ENCODE assay signal across 9 mouse cellular contexts in the genomic region with DNA sequence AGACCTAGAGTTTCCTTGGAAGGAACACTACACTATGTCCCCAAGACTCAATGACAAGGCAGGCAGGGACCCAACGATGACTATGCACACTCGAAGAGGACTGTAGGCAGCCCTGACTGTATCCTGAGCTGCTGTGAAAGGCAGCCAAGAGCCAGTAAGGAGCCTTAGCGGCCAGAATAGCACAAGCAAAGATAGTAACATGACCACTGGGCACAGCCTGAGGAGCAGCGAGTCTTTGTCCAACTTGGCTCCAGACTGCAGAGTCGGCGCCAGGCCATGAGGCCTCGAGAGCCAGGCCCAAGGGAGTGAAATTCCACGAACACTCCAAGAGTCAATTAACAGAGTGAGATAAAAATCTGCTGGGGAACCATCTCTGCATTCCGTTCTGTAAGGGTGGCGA.
DNase-seq lines count a peak whose midpoint lies in the region; ATAC-seq and TF ChIP-seq lines count a peak whose summit lies in the region.
"Had no signal": no experiment of that assay in that cellular context is flagged by ENCODE, and none has a peak within 500 bp of the region (broad histone marks: within the 10 kb centered on the region; RNA-seq: fewer than 3 reads in every experiment).

No protein-coding gene starts in this region.

- H3K27me3 ChIP-seq in stomach, postnatal 0 days (ENCODE audit: control insufficient read depth, insufficient read depth, low read length), result no peaks in the 10 kb centered on the region
- H3K27me3 ChIP-seq in forebrain, postnatal 0 days (ENCODE audit: insufficient read depth, low read length), result no peaks in the 10 kb centered on the region
- H3K27me3 ChIP-seq: liver, embryonic 12.5 days had no signal

- H3K9ac ChIP-seq in stomach, postnatal 0 days (ENCODE audit: low read length), result no peak overlapping the region
- no peak overlapping the region for H3K9ac ChIP-seq in forebrain, postnatal 0 days
- H3K9ac ChIP-seq: liver, embryonic 12.5 days had no signal

- no peaks in the 10 kb centered on the region for H3K36me3 ChIP-seq in stomach, postnatal 0 days (ENCODE audit: control insufficient read depth, insufficient read depth, low read length)
- no peaks in the 10 kb centered on the region for H3K36me3 ChIP-seq in forebrain, postnatal 0 days (ENCODE audit: insufficient read depth)
- H3K36me3 ChIP-seq: embryonic facial prominence, embryonic 10.5 days; liver, embryonic 12.5 days had no signal

- no peaks in the 10 kb centered on the region for H3K4me1 ChIP-seq in stomach, postnatal 0 days (replicated peaks; ENCODE audit: control insufficient read depth, insufficient read depth)
- peaks cover 3% of the 10 kb centered on the region; the same call in 1 of the 2 replicates for H3K4me1 ChIP-seq in forebrain, postnatal 0 days (ENCODE audit: insufficient read depth)

- TF ChIP-seq EP300 in stomach, postnatal 0 days (optimal IDR thresholded peaks at IDR 0.05), result no peak

- 0 out of 2 replicates have a peak overlapping the region, but pooled peaks have one; percentile 35 for H3K27ac ChIP-seq in stomach, postnatal 0 days (replicated peaks)
- no peak overlapping the region for H3K27ac ChIP-seq in forebrain, postnatal 0 days (ENCODE audit: low read depth, low read length)
- H3K27ac ChIP-seq: embryonic facial prominence, embryonic 10.5 days; liver, embryonic 12.5 days had no signal

- 51% methylated on average over 10 of the region's 10 CpGs for WGBS in stomach, postnatal 0 days
- WGBS in forebrain, postnatal 0 days, result 78% methylated on average over 10 of the region's 10 CpGs

- no peaks in the 10 kb centered on the region for H3K9me3 ChIP-seq in stomach, postnatal 0 days (ENCODE audit: control insufficient read depth, low read length)
- H3K9me3 ChIP-seq in forebrain, postnatal 0 days (ENCODE audit: low read length), result no peaks in the 10 kb centered on the region
- H3K9me3 ChIP-seq: embryonic facial prominence, embryonic 10.5 days; liver, embryonic 12.5 days had no signal

- no peak overlapping the region for H3K4me2 ChIP-seq in stomach, postnatal 0 days (replicated peaks; ENCODE audit: low read depth)
- H3K4me2 ChIP-seq in forebrain, postnatal 0 days (ENCODE audit: low read depth), result no peak overlapping the region
- H3K4me2 ChIP-seq: liver, embryonic 12.5 days had no signal

- TF ChIP-seq CTCF in stomach, postnatal 0 days (IDR thresholded peaks at IDR 0.05; ENCODE audit: low read depth), result no peak
- no peak for TF ChIP-seq CTCF in forebrain, postnatal 0 days (IDR thresholded peaks at IDR 0.05; ENCODE audit: low read depth)

- ATAC-seq in stomach, postnatal 0 days (ENCODE audit: low FRiP score, low TSS enrichment), result 0 out of 2 replicates have a peak, but pooled peaks have one; percentile 28
- ATAC-seq in forebrain, postnatal 0 days, result no peak
- ATAC-seq: liver, embryonic 12.5 days had no signal

- DNase-seq in ovary, postnatal 14 days (ENCODE audit: low spot score), result peak; percentile 36
- no peak for DNase-seq in ovary, adult 18-20 months (ENCODE audit: low spot score)
- peak; percentile 90 for DNase-seq in cerebellum, adult 9-11 months
- DNase-seq in heart, postnatal 14 days, result peak; percentile 70 to 81
- no peak for DNase-seq in stomach, postnatal 0 days (ENCODE audit: low spot score)
- DNase-seq in right cerebral cortex, postnatal 25 days, result no peak
- no peak for DNase-seq in forebrain, postnatal 0 days

- no peak overlapping the region for H3K4me3 ChIP-seq in stomach, postnatal 0 days (ENCODE audit: low read depth, low read length)
- no peak overlapping the region for H3K4me3 ChIP-seq in forebrain, postnatal 0 days (ENCODE audit: low read depth, low read length)
- H3K4me3 ChIP-seq: embryonic facial prominence, embryonic 10.5 days; liver, embryonic 12.5 days had no signal

- intact Hi-C loops in heart, postnatal 14 days (cut with DNase I), result no loop called here

Comparison
In these comparisons a context has a peak if more than half of its experiments do, and no peak if none do; other contexts are left out.
1. DNase-seq: peak in ovary, postnatal 14 days (single experiment), cerebellum, adult 9-11 months (single experiment) and heart, postnatal 14 days (2 of 2); none in ovary, adult 18-20 months (single experiment), stomach, postnatal 0 days (single experiment), right cerebral cortex, postnatal 25 days (single experiment) and forebrain, postnatal 0 days (single experiment).